Mouse (Mus musculus) myocyte (in vitro differentiated cells): ENCODE data around the gene Lpcat4.

ENCODE experiments used
- MAX ChIP-seq: IDR thresholded peaks from one replicate; pipeline ENCODE4 v1.6.1; 2011; ENCODE audit warnings: low read depth, mild to moderate bottlenecking, control low read depth
- MYOD1 ChIP-seq, 3 experiments: IDR thresholded peaks; one replicate each; pipeline ENCODE4 v1.6.1; 2011; ENCODE audit warnings: control low read depth in 2 of 3, low read depth in 2 of 3, mild to moderate bottlenecking in 2 of 3, moderate library complexity in 1 of 3; ENCODE audit not compliant: insufficient read length in 2 of 3, control insufficient read depth in 1 of 3
- MYOG ChIP-seq, 3 experiments: IDR thresholded peaks; one replicate each; pipeline ENCODE4 v1.6.1; 2011; ENCODE audit warnings: control low read depth in 2 of 3, low read depth in 2 of 3, mild to moderate bottlenecking in 2 of 3; ENCODE audit not compliant: insufficient read length in 2 of 3, control insufficient read depth in 1 of 3, insufficient read depth in 1 of 3
- POLR2A ChIP-seq: IDR thresholded peaks from one replicate; pipeline ENCODE4 v1.6.1; 2011; ENCODE audit warnings: low read depth, mild to moderate bottlenecking, control low read depth, moderate library complexity; ENCODE audit not compliant: insufficient read length
- POLR2AphosphoS2 ChIP-seq: IDR thresholded peaks from one replicate; pipeline ENCODE4 v1.6.1; 2011; ENCODE audit warnings: low read depth, control low read depth; ENCODE audit not compliant: insufficient read length
- REST ChIP-seq: IDR thresholded peaks from one replicate; pipeline ENCODE4 v1.6.1; 2011; ENCODE audit warnings: mild to moderate bottlenecking, control low read depth, moderate library complexity; ENCODE audit not compliant: insufficient read depth, insufficient read length
- TCF12 ChIP-seq: IDR thresholded peaks from one replicate; pipeline ENCODE4 v1.6.1; 2011; ENCODE audit warnings: mild to moderate bottlenecking, control low read depth; ENCODE audit not compliant: poor library complexity, insufficient read depth, severe bottlenecking
- TCF3 ChIP-seq: IDR thresholded peaks from one replicate; pipeline ENCODE4 v1.6.1; 2011; ENCODE audit warnings: low read depth, control low read depth; ENCODE audit not compliant: insufficient read length
- USF1 ChIP-seq: IDR thresholded peaks from one replicate; pipeline ENCODE4 v1.6.1; 2011; ENCODE audit warnings: low read depth, mild to moderate bottlenecking, control low read depth, moderate library complexity

- TF ChIP-seq MAX (peak; percentile 5), POLR2AphosphoS2 (peak; percentile 97), MYOG (IDR thresholded peaks at IDR 0.05; ENCODE audit: control insufficient read depth in 1 of 3, insufficient read depth in 1 of 3, insufficient read length in 2 of 3, low read depth in 2 of 3) (peak in 2 of 3 experiments; percentile 53 to 65), USF1 (peak; percentile 43), MYOD1 (IDR thresholded peaks at IDR 0.05; ENCODE audit: control insufficient read depth in 1 of 3, insufficient read length in 2 of 3, low read depth in 2 of 3) (peak in 2 of 3 experiments; percentile 45 to 64), POLR2A (peak; percentile 65), TCF12 (no peak), REST (no peak), TCF3 (no peak)
Observed at GRCm38 (mm10) chr2:112265448-112266241, 26.4 kb downstream of the Lpcat4 start, which contains the start of gene Slc12a6.
